Mouse (Mus musculus) T-cell, adult 2 months (primary cell): ENCODE data around the gene Nrgn.

ENCODE experiments used
- DNase-seq: peaks from one replicate; pipeline ENCODE4 v3.0.0; 2022; ENCODE audit warnings: low spot score

Gene Nrgn

GRCm38 (mm10) chr9:37554279-37554678, 1.6 kb upstream of the Nrgn start:
- peak; percentile 13 for DNase-seq

GRCm38 (mm10) chr9:37551751-37552531, 763 bp downstream of the Nrgn start:
- no peak for DNase-seq

GRCm38 (mm10) chr9:37550435-37550834, 2.3 kb downstream of the Nrgn start:
- no peak for DNase-seq

GRCm38 (mm10) chr9:37546889-37547288, 5.8 kb downstream of the Nrgn start:
- DNase-seq: no peak

GRCm38 (mm10) chr9:37545847-37546452, 6.8 kb downstream of the Nrgn start:
- DNase-seq: no peak

GRCm38 (mm10) chr9:37545166-37545610, 7.5 kb downstream of the Nrgn start:
- no peak for DNase-seq

GRCm38 (mm10) chr9:37544447-37545165, 8.1 kb downstream of the Nrgn start:
- peak; percentile 50 for DNase-seq

- DNase-seq: no peak
Observed at GRCm38 (mm10) chr9:37543869-37544440, 8.7 kb downstream of the Nrgn start.

- no peak for DNase-seq
Observed at GRCm38 (mm10) chr9:37541851-37542642, 10.7 kb downstream of the Nrgn start.

GRCm38 (mm10) chr9:37540701-37541575, 11.8 kb downstream of the Nrgn start:
- DNase-seq: no peak

- no peak for DNase-seq
Observed at GRCm38 (mm10) chr9:37540226-37540625, 12.5 kb downstream of the Nrgn start.

- no peak for DNase-seq
Observed at GRCm38 (mm10) chr9:37539170-37540025, 13.3 kb downstream of the Nrgn start, which contains the start of gene Vsig2. Vsig2 (plus strand) TSS chr9:37539255.

GRCm38 (mm10) chr9:37537658-37538250, 14.9 kb downstream of the Nrgn start:
- no peak for DNase-seq

GRCm38 (mm10) chr9:37536851-37537250, 15.9 kb downstream of the Nrgn start:
- no peak for DNase-seq

- no peak for DNase-seq
Observed at GRCm38 (mm10) chr9:37530888-37531705, 21.6 kb downstream of the Nrgn start.

- peak; percentile 4 for DNase-seq
Observed at GRCm38 (mm10) chr9:37530031-37530887, 22.4 kb downstream of the Nrgn start.

- DNase-seq: no peak
Observed at GRCm38 (mm10) chr9:37528225-37528970, 24.3 kb downstream of the Nrgn start.
